Mouse (Mus musculus): Measurements from ENCODE around the gene Defb45. TPM values are rescaled to one million over a fixed set of nuclear protein-coding genes. Genes with fewer than 3 reads are reported as not detected.

The Defb45 gene
- polyA plus RNA-seq, 1 experiment: not detected

- no peak for TF ChIP-seq POLR2A (IDR thresholded peaks at IDR 0.05; ENCODE audit: insufficient read depth, low read depth, low read length)
- TF ChIP-seq CTCF (IDR thresholded peaks at IDR 0.05; ENCODE audit: insufficient read depth, low read depth, low read length): no peak
- WGBS: 89% methylated on average over 7 of the region's 7 CpGs
- Histone ChIP-seq H3K27ac (ENCODE audit: insufficient read depth, low read depth, low read length) (no peak overlapping the region), H3K4me3 (ENCODE audit: insufficient read depth, low read depth, low read length) (no peak overlapping the region), H3K4me1 (ENCODE audit: control insufficient read depth, insufficient read depth, low read length) (no peaks in the 10 kb centered on the region)
Observed at GRCm38 (mm10) chr2:152556655-152557054, 42.5 kb downstream of the Defb45 start.

GRCm38 (mm10) chr2:152553774-152554423 lies 45.3 kb downstream of the Defb45 start:
- Histone ChIP-seq H3K4me3 (ENCODE audit: insufficient read depth, low read depth, low read length) (no peak overlapping the region), H3K27ac (ENCODE audit: insufficient read depth, low read depth, low read length) (no peak overlapping the region), H3K4me1 (ENCODE audit: control insufficient read depth, insufficient read depth, low read length) (no peaks in the 10 kb centered on the region)
- TF ChIP-seq CTCF (IDR thresholded peaks at IDR 0.05; ENCODE audit: insufficient read depth, low read depth, low read length) (peak; percentile 84), POLR2A (IDR thresholded peaks at IDR 0.05; ENCODE audit: insufficient read depth, low read depth, low read length) (no peak)
- WGBS: 10% methylated on average over 16 of the region's 16 CpGs

GRCm38 (mm10) chr2:152548124-152548523 lies 51.1 kb downstream of the Defb45 start:
- TF ChIP-seq POLR2A (IDR thresholded peaks at IDR 0.05; ENCODE audit: insufficient read depth, low read depth, low read length): no peak
- TF ChIP-seq CTCF (IDR thresholded peaks at IDR 0.05; ENCODE audit: insufficient read depth, low read depth, low read length): no peak
- 83% methylated on average over 5 of the region's 5 CpGs for WGBS
- H3K27ac ChIP-seq (ENCODE audit: insufficient read depth, low read depth, low read length): no peak overlapping the region
- no peak overlapping the region for H3K4me3 ChIP-seq (ENCODE audit: insufficient read depth, low read depth, low read length)
- 0 out of 2 replicates have a peak, but pooled peaks cover 2% of the 10 kb centered on the region for H3K4me1 ChIP-seq (ENCODE audit: control insufficient read depth, insufficient read depth, low read length)

GRCm38 (mm10) chr2:152544691-152545090 lies 54.5 kb downstream of the Defb45 start:
- no peak overlapping the region for H3K27ac ChIP-seq (ENCODE audit: insufficient read depth, low read depth, low read length)
- 19% methylated on average over 4 of the region's 4 CpGs for WGBS
- TF ChIP-seq POLR2A (IDR thresholded peaks at IDR 0.05; ENCODE audit: insufficient read depth, low read depth, low read length) (no peak), CTCF (IDR thresholded peaks at IDR 0.05; ENCODE audit: insufficient read depth, low read depth, low read length) (0 out of 2 replicates have a peak, but pooled peaks have one; percentile 11)
- no peak overlapping the region for H3K4me3 ChIP-seq (ENCODE audit: insufficient read depth, low read depth, low read length)
- H3K4me1 ChIP-seq (ENCODE audit: control insufficient read depth, insufficient read depth, low read length): 0 out of 2 replicates have a peak, but pooled peaks cover 2% of the 10 kb centered on the region

- WGBS: 71% methylated on average over 4 of the region's 4 CpGs
- H3K27ac ChIP-seq (ENCODE audit: insufficient read depth, low read depth, low read length): no peak overlapping the region
- TF ChIP-seq POLR2A (IDR thresholded peaks at IDR 0.05; ENCODE audit: insufficient read depth, low read depth, low read length): no peak
- TF ChIP-seq CTCF (IDR thresholded peaks at IDR 0.05; ENCODE audit: insufficient read depth, low read depth, low read length): no peak
- H3K4me1 ChIP-seq (ENCODE audit: control insufficient read depth, insufficient read depth, low read length): 0 out of 2 replicates have a peak, but pooled peaks cover 2% of the 10 kb centered on the region
- H3K4me3 ChIP-seq (ENCODE audit: insufficient read depth, low read depth, low read length): no peak overlapping the region
Observed at GRCm38 (mm10) chr2:152543478-152543877, 55.7 kb downstream of the Defb45 start.

Other genes starting within 250 kb of the Defb45 start
- not detected in 2 replicates for gene Nrsn2, start 222.8 kb downstream of the Defb45 start, polyA plus RNA-seq (2012; ENCODE audit: insufficient read depth, insufficient read length, low replicate concordance, missing spikeins)
- gene Sox12, start 201.3 kb downstream of the Defb45 start, polyA plus RNA-seq (2012; ENCODE audit: insufficient read depth, insufficient read length, low replicate concordance, missing spikeins): not detected in 2 replicates
- gene Zcchc3, start 184.4 kb downstream of the Defb45 start, polyA plus RNA-seq (2012; ENCODE audit: insufficient read depth, insufficient read length, low replicate concordance, missing spikeins): not detected in 2 replicates
- not detected in 2 replicates for gene 6820408C15Rik, start 183.8 kb downstream of the Defb45 start, polyA plus RNA-seq (2012; ENCODE audit: insufficient read depth, insufficient read length, low replicate concordance, missing spikeins)
- gene Defb23, start 134.8 kb downstream of the Defb45 start, polyA plus RNA-seq (2012; ENCODE audit: insufficient read depth, insufficient read length, low replicate concordance, missing spikeins): not detected in 2 replicates
- not detected in 2 replicates for gene Defb20, start 122.3 kb downstream of the Defb45 start, polyA plus RNA-seq (2012; ENCODE audit: insufficient read depth, insufficient read length, low replicate concordance, missing spikeins)
- gene Defb22, start 109.3 kb downstream of the Defb45 start, polyA plus RNA-seq (2012; ENCODE audit: insufficient read depth, insufficient read length, low replicate concordance, missing spikeins): not detected in 2 replicates
- gene Defb26, start 87.7 kb downstream of the Defb45 start, polyA plus RNA-seq (2012; ENCODE audit: insufficient read depth, insufficient read length, low replicate concordance, missing spikeins): not detected in 2 replicates
- not detected in 2 replicates for gene Defb28, start 81.1 kb downstream of the Defb45 start, polyA plus RNA-seq (2012; ENCODE audit: insufficient read depth, insufficient read length, low replicate concordance, missing spikeins)
- gene Defb29, start 59.3 kb downstream of the Defb45 start, polyA plus RNA-seq (2012; ENCODE audit: insufficient read depth, insufficient read length, low replicate concordance, missing spikeins): not detected in 2 replicates
- not detected in 2 replicates for gene Gm17416, start 30.1 kb downstream of the Defb45 start, polyA plus RNA-seq (2012; ENCODE audit: insufficient read depth, insufficient read length, low replicate concordance, missing spikeins)
- not detected in 2 replicates for gene Defb21, start 26.7 kb downstream of the Defb45 start, polyA plus RNA-seq (2012; ENCODE audit: insufficient read depth, insufficient read length, low replicate concordance, missing spikeins)
- not detected in 2 replicates for gene Defb19, start 19.1 kb downstream of the Defb45 start, polyA plus RNA-seq (2012; ENCODE audit: insufficient read depth, insufficient read length, low replicate concordance, missing spikeins)
- gene Defb36, start 4.9 kb upstream of the Defb45 start, polyA plus RNA-seq (2012; ENCODE audit: insufficient read depth, insufficient read length, low replicate concordance, missing spikeins): not detected in 2 replicates
- gene Defb25, start 23.7 kb upstream of the Defb45 start, polyA plus RNA-seq (2012; ENCODE audit: insufficient read depth, insufficient read length, low replicate concordance, missing spikeins): not detected in 2 replicates
- gene Rem1, start 27.6 kb upstream of the Defb45 start, polyA plus RNA-seq (2012; ENCODE audit: insufficient read depth, insufficient read length, low replicate concordance, missing spikeins): not detected in 2 replicates
- not detected in 2 replicates for gene H13, start 70.1 kb upstream of the Defb45 start, polyA plus RNA-seq (2012; ENCODE audit: insufficient read depth, insufficient read length, low replicate concordance, missing spikeins)
- not detected in 2 replicates for gene Mcts2, start 87.6 kb upstream of the Defb45 start, polyA plus RNA-seq (2012; ENCODE audit: insufficient read depth, insufficient read length, low replicate concordance, missing spikeins)
- gene Id1, start 136.9 kb upstream of the Defb45 start, polyA plus RNA-seq (2012; ENCODE audit: insufficient read depth, insufficient read length, low replicate concordance, missing spikeins): not detected in 2 replicates
- not detected in 2 replicates for gene Cox4i2, start 154.8 kb upstream of the Defb45 start, polyA plus RNA-seq (2012; ENCODE audit: insufficient read depth, insufficient read length, low replicate concordance, missing spikeins)
- gene Bcl2l1, start 232.3 kb upstream of the Defb45 start, polyA plus RNA-seq (2012; ENCODE audit: insufficient read depth, insufficient read length, low replicate concordance, missing spikeins): 296 and 622 TPM in 2 replicates
- 120 TPM in 1 of 2 replicates, not detected in the other for gene Tpx2, start 248.6 kb upstream of the Defb45 start, polyA plus RNA-seq (2012; ENCODE audit: insufficient read depth, insufficient read length, low replicate concordance, missing spikeins)

Data from olfactory bulb, adult 2 months (tissue).